Mouse (Mus musculus) lung, embryonic 14.5 days (tissue): ENCODE data around the gene Tmem80. TPM values are rescaled to one million over a fixed set of nuclear protein-coding genes. Genes with fewer than 3 reads are reported as not detected.

Experiments used
- ATAC-seq: fragments of 200-750 bp; cut with Nextera tagmentation; 2 replicates; pipeline ENCODE4 v1.8.0; 2017; ENCODE audit warnings: mild to moderate bottlenecking, moderate TSS enrichment, moderate library complexity; ENCODE audit not compliant: insufficient read depth
- DNase-seq: peaks from one replicate; pipeline ENCODE4 v3.0.0-alpha.2; 2015
- H3K27ac ChIP-seq: fragments of 300-500 bp; sonication (generic); 2 replicates; pipeline ENCODE4 v1.5.1; 2014; ENCODE audit warnings: low read depth, mild to moderate bottlenecking, moderate library complexity
- H3K27me3 ChIP-seq: fragments of 300-500 bp; sonication (generic); 2 replicates; pipeline ENCODE4 v1.6.1; 2014; ENCODE audit warnings: low read length, control low read depth; ENCODE audit not compliant: insufficient read depth
- H3K36me3 ChIP-seq: fragments of 300-500 bp; sonication (generic); 2 replicates; pipeline ENCODE4 v1.6.1; 2014; ENCODE audit warnings: control low read depth; ENCODE audit not compliant: insufficient read depth
- H3K4me1 ChIP-seq: fragments of 300-500 bp; sonication (generic); 2 replicates; pipeline ENCODE4 v1.6.1; 2014; ENCODE audit warnings: antibody characterized with exemption, control low read depth; ENCODE audit not compliant: insufficient read depth
- H3K4me2 ChIP-seq: fragments of 300-500 bp; sonication (generic); 2 replicates; pipeline ENCODE4 v1.6.1; 2014; ENCODE audit warnings: mild to moderate bottlenecking
- H3K4me3 ChIP-seq: fragments of 300-500 bp; sonication (generic); 2 replicates; pipeline ENCODE4 v1.5.1; 2014; ENCODE audit warnings: low read depth, low read length
- H3K9ac ChIP-seq: fragments of 300-500 bp; sonication (generic); 2 replicates; pipeline ENCODE4 v1.6.1; 2014
- H3K9me3 ChIP-seq: fragments of 300-500 bp; sonication (generic); 2 replicates; pipeline ENCODE4 v1.6.1; 2016; ENCODE audit warnings: low read depth, low read length, control low read depth
- CTCF ChIP-seq: IDR thresholded peaks from 2 replicates; pipeline ENCODE4 v1.5.1; 2016; ENCODE audit warnings: antibody characterized with exemption, low read depth
- WGBS: fragments of 180-500 bp; shearing (Covaris S2); extraction: QIAGEN DNeasy Blood & Tissue Kit; methylation state at CpG from one replicate; pipeline ENCODE4 v1.1.7; 2014; 5-methylcytosine and 5-hydroxymethylcytosine counted together
- polyA plus RNA-seq: library from polyadenylated mRNA; unstranded; fragments of >200 nt; fragmentation: Nextera tagmentation; extraction: Ambion mirVana; gene quantifications from 2 replicates; pipeline ENCODE4 v1.2.1, GENCODE M21; 2014

Tmem80 gene
- polyA plus RNA-seq, 1 experiment from 2014 or later, result 28.8 TPM

DNA sequence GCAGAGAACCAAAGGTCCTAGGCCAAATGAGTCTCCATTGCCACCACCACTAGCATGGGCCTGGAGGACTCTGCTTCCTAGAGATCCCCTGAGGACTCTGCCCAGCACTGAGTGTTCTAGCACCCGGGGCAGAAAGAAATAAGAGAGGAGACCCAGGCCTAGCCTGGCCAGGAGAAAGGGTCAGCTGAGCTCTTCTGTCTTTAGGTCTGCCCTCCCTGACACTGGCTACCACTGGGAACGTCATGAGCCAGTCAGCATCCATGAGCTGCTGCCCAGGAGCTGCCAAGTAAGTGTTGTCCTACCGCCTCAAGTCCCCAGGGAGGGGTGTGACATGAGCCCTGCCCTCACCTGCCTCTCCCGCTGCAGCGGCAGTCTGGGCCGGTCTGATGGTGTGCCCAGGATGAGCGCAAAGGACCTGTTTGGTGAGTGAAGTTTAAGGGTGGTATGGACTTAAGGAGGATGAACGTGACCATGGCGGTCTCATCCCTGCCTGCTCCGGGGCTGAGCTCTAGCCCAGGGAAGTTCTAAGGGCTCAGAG is 14.2 kb downstream of the Tmem80 start:
- WGBS, result 67% methylated on average over 10 of the region's 10 CpGs
- no peak for TF ChIP-seq CTCF
- no peak overlapping the region for H3K9ac ChIP-seq

DNA sequence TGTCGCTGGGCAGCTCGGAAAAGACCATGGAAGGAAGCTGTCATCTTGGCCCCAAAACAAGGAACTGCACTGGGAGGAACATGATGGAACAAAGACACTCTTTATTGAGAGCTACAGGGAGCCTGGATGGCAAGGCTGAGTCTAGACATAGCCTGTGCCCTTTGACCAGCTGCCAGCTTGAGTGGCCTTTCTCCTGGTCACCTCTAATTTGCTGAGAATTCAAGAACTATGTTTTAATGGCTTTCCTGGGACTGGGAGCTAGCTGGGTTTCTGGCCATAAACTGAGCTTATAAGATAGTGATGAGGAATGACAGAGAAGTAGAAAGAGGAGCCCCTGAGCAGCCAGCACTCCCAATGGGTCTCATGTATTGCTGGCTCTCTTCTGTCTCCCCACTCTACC is 15.7 kb downstream of the Tmem80 start:
- Histone ChIP-seq H3K9ac (no peak overlapping the region), H3K27me3 (no peaks in the 10 kb centered on the region; the same call in 1 of the 2 replicates), H3K36me3 (no peaks in the 10 kb centered on the region), H3K27ac (no peak overlapping the region), H3K4me1 (no peaks in the 10 kb centered on the region; the same call in 1 of the 2 replicates), H3K4me2 (no peak overlapping the region), H3K9me3 (no peaks in the 10 kb centered on the region), H3K4me3 (no peak overlapping the region)
- no peak for DNase-seq
- ATAC-seq, result no peak
- no peak for TF ChIP-seq CTCF
- WGBS, result 74% methylated on average over 2 of the region's 2 CpGs

More for the DNA sequence above, 14.2 kb downstream of the Tmem80 start:
- no peaks in the 10 kb centered on the region; the same call in 1 of the 2 replicates for H3K4me1 ChIP-seq
- H3K9me3 ChIP-seq, result no peaks in the 10 kb centered on the region
- no peak overlapping the region for H3K4me2 ChIP-seq
- H3K36me3 ChIP-seq, result no peaks in the 10 kb centered on the region
- DNase-seq, result no peak
- H3K27me3 ChIP-seq, result no peaks in the 10 kb centered on the region; the same call in 1 of the 2 replicates
- no peak for ATAC-seq
- H3K27ac ChIP-seq, result no peak overlapping the region
- no peak overlapping the region for H3K4me3 ChIP-seq

DNA sequence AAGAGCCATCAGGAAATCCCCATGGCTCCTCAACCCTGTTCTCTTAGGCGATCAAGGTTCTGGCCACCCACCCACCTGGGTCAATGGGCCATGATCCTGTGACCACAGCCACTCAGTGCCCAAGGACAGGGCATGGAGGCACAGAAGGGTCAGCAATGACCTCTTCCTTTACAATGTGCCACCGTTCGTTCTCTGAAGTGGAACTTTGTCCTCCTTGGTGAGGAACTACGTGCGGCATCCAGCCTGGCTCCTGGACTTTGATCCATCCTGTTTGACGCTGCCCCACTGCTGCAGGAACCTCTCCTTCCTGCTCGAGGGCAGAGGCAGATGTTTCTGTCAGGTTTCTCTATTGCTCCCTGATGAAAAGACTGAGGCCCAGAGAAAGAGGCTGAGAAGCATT is 16.2 kb downstream of the Tmem80 start:
- no peak for DNase-seq

DNA sequence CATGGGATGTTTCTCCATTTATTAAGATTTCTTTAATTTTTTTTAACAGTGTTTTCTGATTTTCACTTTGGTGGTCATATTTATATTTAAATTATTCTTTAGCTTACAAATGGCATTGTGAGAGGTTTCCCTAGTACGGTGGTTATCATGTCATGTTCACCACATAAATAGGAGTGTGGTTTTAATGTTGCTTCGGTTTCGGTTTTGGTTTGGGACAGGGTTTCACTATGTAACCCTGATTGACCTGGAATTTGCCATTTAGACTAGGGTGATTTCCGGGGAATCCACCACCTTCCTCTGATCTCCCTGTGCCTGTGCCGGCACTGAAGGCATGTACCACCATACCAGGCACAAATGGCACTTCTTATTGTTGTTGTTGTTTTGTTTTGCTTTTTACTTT is 17.2 kb downstream of the Tmem80 start:
- no peaks in the 10 kb centered on the region; the same call in 1 of the 2 replicates for H3K4me1 ChIP-seq
- H3K4me2 ChIP-seq, result no peak overlapping the region
- no peak overlapping the region for H3K4me3 ChIP-seq
- no peak overlapping the region for H3K9ac ChIP-seq
- H3K27ac ChIP-seq, result no peak overlapping the region
- no peaks in the 10 kb centered on the region for H3K36me3 ChIP-seq
- DNase-seq (no peak), ATAC-seq (no peak)
- WGBS, result 78% methylated on average over 5 of the region's 5 CpGs
- no peaks in the 10 kb centered on the region for H3K9me3 ChIP-seq
- no peak for TF ChIP-seq CTCF
- no peaks in the 10 kb centered on the region for H3K27me3 ChIP-seq

More for the DNA sequence above, 16.2 kb downstream of the Tmem80 start:
- Histone ChIP-seq H3K27ac (no peak overlapping the region), H3K27me3 (no peaks in the 10 kb centered on the region; the same call in 1 of the 2 replicates), H3K4me3 (no peak overlapping the region), H3K4me1 (no peaks in the 10 kb centered on the region; the same call in 1 of the 2 replicates), H3K4me2 (no peak overlapping the region), H3K9me3 (no peaks in the 10 kb centered on the region), H3K36me3 (no peaks in the 10 kb centered on the region), H3K9ac (no peak overlapping the region)
- no peak for TF ChIP-seq CTCF
- WGBS, result 80% methylated on average over 7 of the region's 7 CpGs
- no peak for ATAC-seq

DNA sequence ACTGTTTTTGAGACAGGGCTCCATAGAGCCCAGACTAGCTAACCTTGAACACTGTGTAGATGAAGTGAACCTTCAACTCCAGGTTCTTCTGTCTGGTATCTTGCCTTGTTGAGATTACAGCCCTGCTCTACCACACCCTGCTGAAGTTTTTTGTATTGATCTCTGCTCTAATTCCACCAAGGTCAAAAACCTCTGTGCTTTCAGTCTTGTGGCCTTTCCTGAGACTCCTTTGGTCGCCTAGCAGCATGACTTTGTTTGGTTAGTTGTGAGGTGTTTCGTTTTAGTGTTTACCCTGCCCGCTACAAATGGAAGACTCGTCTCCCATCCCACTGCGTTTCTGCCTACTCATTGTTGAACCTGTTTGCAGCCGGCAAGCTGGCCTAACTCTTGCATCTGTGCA is 23.5 kb downstream of the Tmem80 start:
- H3K4me3 ChIP-seq, result no peak overlapping the region
- no peak for TF ChIP-seq CTCF
- no peak for DNase-seq
- WGBS, result 54% methylated on average over 6 of the region's 6 CpGs
- no peak for ATAC-seq
- H3K4me1 ChIP-seq, result no peaks in the 10 kb centered on the region
- no peak overlapping the region for H3K9ac ChIP-seq
- no peaks in the 10 kb centered on the region for H3K27me3 ChIP-seq
- no peak overlapping the region for H3K4me2 ChIP-seq
- no peaks in the 10 kb centered on the region for H3K36me3 ChIP-seq
- H3K27ac ChIP-seq, result no peak overlapping the region
- no peaks in the 10 kb centered on the region for H3K9me3 ChIP-seq

DNA sequence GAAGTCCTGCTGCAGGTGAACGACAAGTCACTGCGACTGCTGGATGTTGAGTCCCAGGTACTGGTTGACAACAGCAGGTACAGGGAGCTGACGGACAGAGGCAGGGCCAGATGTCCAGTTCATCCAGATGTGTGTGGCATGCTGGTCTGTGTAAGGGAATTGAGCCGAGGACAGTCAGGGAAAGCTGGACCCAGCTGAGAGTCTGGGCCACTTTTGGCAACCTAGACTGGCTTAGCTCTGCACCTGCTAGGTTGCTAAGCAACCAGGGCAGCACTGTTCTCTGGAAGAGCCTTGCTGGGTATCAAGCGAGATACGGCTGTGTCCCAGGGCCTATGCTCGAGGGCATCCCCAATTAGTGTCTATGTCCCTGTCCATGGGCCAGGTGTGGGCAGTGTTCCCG is 27.5 kb downstream of the Tmem80 start:
- ATAC-seq, result no peak

DNA sequence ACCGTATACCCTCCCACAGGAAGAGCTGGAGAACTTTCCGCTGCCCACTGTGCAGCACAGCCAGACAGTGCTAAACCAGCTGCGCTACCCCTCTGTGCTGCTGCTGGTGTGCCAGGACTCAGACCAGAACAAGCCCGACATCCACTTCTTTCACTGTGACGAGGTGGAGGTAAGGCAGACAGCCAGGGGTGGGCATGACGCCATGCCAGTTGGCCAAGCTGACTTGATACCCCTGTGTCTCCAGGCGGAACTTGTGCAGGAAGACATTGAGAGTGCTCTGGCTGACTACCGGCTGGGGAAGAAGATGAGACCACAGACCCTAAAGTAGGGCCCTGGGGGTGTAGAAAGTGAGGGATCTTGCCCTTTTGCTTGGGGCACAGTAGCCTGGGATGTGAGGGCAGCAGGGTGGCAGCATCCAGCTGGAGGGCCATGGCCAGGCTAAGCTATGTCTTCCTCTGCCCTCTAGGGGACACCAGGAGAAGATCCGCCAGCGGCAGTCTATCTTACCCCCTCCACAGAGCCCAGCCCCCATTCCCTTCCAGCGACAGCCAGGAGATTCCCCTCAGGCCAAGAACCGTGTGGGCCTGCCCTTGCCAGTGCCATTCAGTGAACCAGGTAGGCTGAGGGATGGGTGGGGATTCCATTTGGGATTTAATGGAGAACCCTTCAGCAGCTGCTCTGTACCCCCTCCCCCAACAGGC is 28.2 kb downstream of the Tmem80 start:
- Histone ChIP-seq H3K4me1 (no peaks in the 10 kb centered on the region), H3K27ac (no peak overlapping the region), H3K4me3 (no peak overlapping the region), H3K9ac (no peak overlapping the region), H3K9me3 (no peaks in the 10 kb centered on the region), H3K27me3 (no peaks in the 10 kb centered on the region), H3K36me3 (no peaks in the 10 kb centered on the region), H3K4me2 (no peak overlapping the region)
- DNase-seq (peak; percentile 16), ATAC-seq (no peak)
- peak; percentile 21; the same call in 1 of the 2 replicates for TF ChIP-seq CTCF
- 55% methylated on average over 12 of the region's 12 CpGs for WGBS

More for the DNA sequence above, 27.5 kb downstream of the Tmem80 start:
- Histone ChIP-seq H3K4me2 (no peak overlapping the region), H3K9ac (no peak overlapping the region), H3K9me3 (no peaks in the 10 kb centered on the region), H3K27ac (no peak overlapping the region), H3K27me3 (no peaks in the 10 kb centered on the region), H3K4me1 (no peaks in the 10 kb centered on the region), H3K4me3 (no peak overlapping the region), H3K36me3 (no peaks in the 10 kb centered on the region)
- no peak for TF ChIP-seq CTCF
- 71% methylated on average over 8 of the region's 8 CpGs for WGBS
- no peak for DNase-seq
